Mouse (Mus musculus) limb, embryonic 12.5 days (tissue): ENCODE data around the gene Pknox1. TPM values are rescaled to one million over a fixed set of nuclear protein-coding genes. Genes with fewer than 3 reads are reported as not detected.
A peak's percentile ranks its signal among the peaks of the same experiment; 100 is the strongest.
"Not testable (repeated sequence)": the region's sequence is repeated elsewhere in the genome, so short reads cannot be mapped to it uniquely, and the experiment has no call there.

Source experiments
- ATAC-seq: fragments of 200-750 bp; cut with Nextera tagmentation; 2 replicates; pipeline ENCODE4 v1.8.0; 2017; ENCODE audit warnings: low read depth, moderate TSS enrichment; ENCODE audit not compliant: insufficient number of reproducible peaks, insufficient read depth, low FRiP score, low TSS enrichment
- H3K27ac ChIP-seq: fragments of 300-500 bp; sonication (generic); 2 replicates; pipeline ENCODE4 v1.5.1; 2016; ENCODE audit warnings: mild to moderate bottlenecking, moderate library complexity
- H3K27me3 ChIP-seq: fragments of 300-500 bp; sonication (generic); 2 replicates; pipeline ENCODE4 v1.6.1; 2016; ENCODE audit warnings: mild to moderate bottlenecking, moderate library complexity
- H3K36me3 ChIP-seq: fragments of 300-500 bp; sonication (generic); 2 replicates; pipeline ENCODE4 v1.6.1; 2016; ENCODE audit warnings: mild to moderate bottlenecking, moderate library complexity
- H3K4me1 ChIP-seq: fragments of 300-500 bp; sonication (generic); replicated peaks from 2 replicates; pipeline ENCODE4 v1.6.1; 2016
- H3K4me2 ChIP-seq: fragments of 300-500 bp; sonication (generic); 2 replicates; pipeline ENCODE4 v1.6.1; 2016; ENCODE audit warnings: mild to moderate bottlenecking, moderate library complexity
- H3K4me3 ChIP-seq: fragments of 300-500 bp; sonication (generic); replicated peaks from 2 replicates; pipeline ENCODE4 v1.5.1; 2016; ENCODE audit warnings: mild to moderate bottlenecking
- H3K9ac ChIP-seq: fragments of 300-500 bp; sonication (generic); replicated peaks from 2 replicates; pipeline ENCODE4 v1.6.1; 2016; ENCODE audit warnings: mild to moderate bottlenecking, moderate library complexity
- H3K9me3 ChIP-seq: fragments of 300-500 bp; sonication (generic); 2 replicates; pipeline ENCODE4 v1.6.1; 2016; ENCODE audit warnings: mild to moderate bottlenecking, moderate library complexity
- WGBS: fragments of 180-500 bp; shearing (Covaris S2); methylation state at CpG from one replicate; pipeline ENCODE4 v1.1.7; 2016; 5-methylcytosine and 5-hydroxymethylcytosine counted together
- polyA plus RNA-seq: library from polyadenylated mRNA; unstranded; fragments of >200 nt; fragmentation: Nextera tagmentation; extraction: Ambion mirVana; gene quantifications from 2 replicates; pipeline ENCODE4 v1.2.1, GENCODE M21; 2016

Gene Pknox1
- 35.4 and 39.3 TPM in 2 replicates for polyA plus RNA-seq

DNA sequence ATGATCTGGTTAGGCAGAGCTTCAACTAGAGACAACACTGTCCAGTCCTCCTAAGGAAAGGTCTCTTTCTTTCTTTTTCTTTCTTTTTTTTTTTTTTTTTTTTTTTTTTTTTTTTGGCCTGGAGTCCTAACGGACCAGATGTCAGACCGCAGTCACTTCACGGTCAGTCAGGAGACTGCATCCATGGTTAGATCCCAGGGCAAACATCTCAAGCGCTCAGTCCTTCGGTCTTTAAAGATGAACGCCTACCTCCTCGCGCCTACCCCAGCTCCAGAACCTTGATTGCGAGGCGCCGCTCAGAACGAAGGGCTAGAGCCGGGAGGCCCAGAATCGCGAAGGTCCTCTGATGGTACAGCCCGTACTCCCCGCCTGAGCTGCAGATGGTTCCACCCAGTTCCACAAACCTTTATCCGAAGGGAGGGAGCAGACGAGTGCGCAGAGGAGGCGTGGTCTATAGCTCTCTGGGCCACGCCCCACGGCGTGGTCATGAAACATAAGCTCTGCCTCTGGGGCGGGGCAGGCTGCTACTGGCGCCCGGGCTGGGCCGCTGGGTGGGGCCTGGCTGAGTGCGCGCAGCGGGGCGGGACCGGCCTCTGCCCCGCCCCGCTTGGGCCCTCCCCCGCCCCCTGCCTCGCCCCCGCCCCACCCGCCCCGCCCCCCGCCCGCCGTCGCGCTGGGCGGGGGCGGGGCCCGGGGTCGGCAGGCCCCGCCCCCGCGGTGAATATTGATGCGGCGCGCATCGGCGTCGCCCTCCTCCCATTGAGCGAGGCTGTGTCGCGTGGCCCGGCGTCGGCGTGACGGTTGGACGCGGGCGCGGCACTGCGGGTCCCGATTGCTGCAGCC lies at the start of gene Pknox1:
Pknox1 (plus strand) TSS at position 720 of the 843 bp plus-strand sequence.
- peaks cover 6% of the 10 kb centered on the region; the same call in 1 of the 2 replicates for H3K36me3 ChIP-seq
- H3K4me3 ChIP-seq, result peak within 1 kb of the TSS; percentile 78
- H3K27ac ChIP-seq, result peak within 1 kb of the TSS; percentile 96
- WGBS, result under 1% methylated on average over 42 of the region's 72 CpGs
- H3K9ac ChIP-seq, result peak within 1 kb of the TSS; percentile 85
- H3K27me3 ChIP-seq, result no peaks in the 10 kb centered on the region
- no peaks in the 10 kb centered on the region for H3K9me3 ChIP-seq
- peak; percentile 94 for ATAC-seq
- H3K4me1 ChIP-seq, result peaks cover 30% of the 10 kb centered on the region
- H3K4me2 ChIP-seq, result peak within 1 kb of the TSS; percentile 87

DNA sequence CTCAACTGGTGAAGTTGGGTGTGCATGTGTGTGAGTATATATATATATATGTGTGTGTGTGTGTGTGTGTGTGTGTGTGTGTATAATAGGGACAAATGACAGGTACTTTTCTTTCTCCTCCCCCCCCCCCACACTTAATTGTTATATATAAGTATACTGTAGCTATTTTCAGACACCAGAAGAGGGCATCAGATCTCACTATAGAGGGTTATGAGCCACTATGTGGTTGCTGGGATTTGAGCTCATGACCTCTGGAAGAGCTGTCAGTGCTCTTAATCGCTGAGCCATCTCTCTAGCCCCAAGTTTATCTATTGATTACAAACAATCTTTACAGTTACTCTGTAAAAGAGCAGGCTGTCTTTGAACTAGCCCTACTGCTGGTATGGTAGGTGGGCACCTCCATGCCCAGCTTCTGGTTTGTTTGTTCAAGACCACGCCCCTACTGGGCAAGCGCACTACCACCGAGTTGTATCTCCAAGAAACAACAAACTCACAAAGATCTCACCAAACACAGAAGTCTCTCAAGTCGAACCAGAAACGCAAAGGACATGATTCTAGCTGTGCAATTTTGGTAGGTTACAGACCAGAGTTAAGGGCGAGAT lies 45.1 kb upstream of the Pknox1 start:
- H3K4me2 ChIP-seq, result peak overlapping the region; percentile 79
- peak; percentile 24; the same call in 1 of the 2 replicates for ATAC-seq
- H3K27ac ChIP-seq, result peak overlapping the region; percentile 51; the same call in 1 of the 2 replicates
- peak overlapping the region; percentile 74 for H3K4me3 ChIP-seq
- 6% methylated on average over 7 of the region's 7 CpGs for WGBS
- no peaks in the 10 kb centered on the region for H3K9me3 ChIP-seq
- peak overlapping the region; percentile 8; the same call in 1 of the 2 replicates for H3K9ac ChIP-seq
- peaks cover 16% of the 10 kb centered on the region for H3K36me3 ChIP-seq
- peaks cover 12% of the 10 kb centered on the region for H3K4me1 ChIP-seq
- no peaks in the 10 kb centered on the region for H3K27me3 ChIP-seq

DNA sequence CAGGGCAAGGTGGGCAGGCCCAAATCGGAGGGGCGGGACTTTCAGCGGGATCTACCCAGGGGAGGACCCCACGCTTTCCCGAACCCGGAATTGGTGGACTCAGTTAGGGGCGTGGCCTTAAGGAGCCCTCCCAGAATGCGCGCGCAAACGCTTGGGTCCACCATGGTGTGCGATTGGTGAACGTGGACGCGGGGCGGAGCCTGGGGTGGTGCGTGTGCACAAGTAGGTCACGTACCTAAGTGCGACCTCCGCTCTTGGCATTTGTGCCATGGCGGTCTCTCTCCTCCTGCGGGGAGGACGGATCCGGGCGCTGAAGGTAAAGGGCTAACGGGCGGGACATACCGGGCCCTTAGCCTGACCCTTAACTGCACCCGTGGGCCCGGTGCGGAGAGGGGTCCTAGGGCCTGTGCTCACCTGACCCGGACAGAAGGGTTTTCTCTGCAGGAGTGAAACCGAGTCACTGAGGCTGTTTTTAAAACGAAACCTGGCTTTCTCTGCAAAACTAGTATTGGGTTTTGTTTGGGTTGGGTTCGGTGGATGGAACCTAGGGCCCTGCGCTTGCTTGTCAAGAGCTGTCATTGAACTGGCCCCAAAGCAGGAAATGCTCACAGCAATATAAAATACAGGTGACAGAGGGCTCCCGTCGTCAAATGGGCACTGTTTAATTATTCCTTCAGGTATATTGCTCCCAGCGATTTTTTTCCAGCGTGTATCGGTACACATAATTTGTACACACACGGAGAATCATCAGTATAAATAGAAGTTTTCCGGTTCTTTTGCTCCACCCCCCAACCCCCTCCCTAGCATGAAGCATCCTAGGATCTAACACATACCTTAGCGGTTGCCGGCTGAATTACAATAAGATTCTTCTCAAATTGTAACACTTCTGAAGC lies 44.3 kb upstream of the Pknox1 start, which contains the start of the genes Wdr4 and Ndufv3:
Wdr4 (minus strand) TSS at position 35 of the 893 bp plus-strand sequence.
Ndufv3 (plus strand) TSS at position 170 of the 893 bp plus-strand sequence.
- peak; percentile 96 for ATAC-seq
- peaks cover 23% of the 10 kb centered on the region for H3K36me3 ChIP-seq
- peaks cover 12% of the 10 kb centered on the region for H3K4me1 ChIP-seq
- peak within 1 kb of the TSS; percentile 59 for H3K27ac ChIP-seq
- H3K27me3 ChIP-seq, result no peaks in the 10 kb centered on the region
- peak within 1 kb of the TSS; percentile 74 for H3K4me3 ChIP-seq
- H3K9me3 ChIP-seq, result no peaks in the 10 kb centered on the region
- WGBS, result under 1% methylated on average over 45 of the region's 45 CpGs
- peak within 1 kb of the TSS; percentile 63 for H3K9ac ChIP-seq
- H3K4me2 ChIP-seq, result peak within 1 kb of the TSS; percentile 79

DNA sequence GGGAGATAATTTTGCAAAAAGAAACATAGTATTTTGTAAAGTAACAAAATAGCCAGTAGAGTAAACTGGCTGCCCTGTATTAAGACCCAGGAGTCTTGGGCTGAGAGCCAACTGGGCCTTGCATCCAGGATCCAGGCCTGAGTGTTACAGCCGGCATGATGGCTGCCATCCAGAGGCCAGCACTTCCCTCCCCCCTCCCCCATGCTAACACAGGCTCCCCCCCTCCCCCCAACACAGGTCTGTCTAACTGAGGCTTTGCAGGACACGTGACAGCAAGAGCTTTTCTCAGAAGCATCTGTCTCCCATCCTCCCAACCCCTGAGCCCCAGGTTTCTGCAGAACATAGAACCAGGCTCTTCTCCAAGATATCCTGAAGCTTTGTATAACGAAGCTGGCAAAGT lies 43.6 kb upstream of the Pknox1 start:
- no peaks in the 10 kb centered on the region for H3K27me3 ChIP-seq
- H3K9ac ChIP-seq, result no peak overlapping the region; the same call in 1 of the 2 replicates
- peak overlapping the region; percentile 74 for H3K4me3 ChIP-seq
- ATAC-seq, result no peak
- H3K36me3 ChIP-seq, result peaks cover 30% of the 10 kb centered on the region
- peak overlapping the region; percentile 79 for H3K4me2 ChIP-seq
- no peaks in the 10 kb centered on the region for H3K9me3 ChIP-seq
- WGBS, result 15% methylated on average over 3 of the region's 3 CpGs
- H3K27ac ChIP-seq, result no peak overlapping the region
- peaks cover 12% of the 10 kb centered on the region for H3K4me1 ChIP-seq

DNA sequence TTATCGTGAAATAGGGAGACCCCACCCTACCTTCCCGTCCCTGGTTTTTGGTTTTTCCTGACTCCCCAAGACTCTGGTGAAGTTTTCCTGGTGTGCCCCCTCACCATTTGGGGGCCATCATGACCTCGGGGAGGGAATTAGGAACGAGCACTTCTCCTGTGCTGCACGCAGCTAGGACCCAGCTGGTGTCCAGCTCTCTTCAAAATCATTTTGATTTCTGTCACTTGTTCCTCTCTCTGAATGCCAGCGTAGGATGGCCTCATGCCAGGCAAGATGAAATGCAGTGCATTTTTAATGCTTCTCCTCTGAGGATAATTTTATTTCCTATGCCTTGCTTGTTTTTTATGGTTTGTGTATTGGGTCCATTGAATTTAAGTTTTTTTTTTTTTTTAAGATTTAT lies 42.6 kb upstream of the Pknox1 start:
- H3K36me3 ChIP-seq, result peaks cover 36% of the 10 kb centered on the region
- H3K4me3 ChIP-seq, result no peak overlapping the region
- ATAC-seq, result no peak
- H3K4me2 ChIP-seq, result 0 out of 2 replicates have a peak overlapping the region, but pooled peaks have one; percentile 79
- H3K27ac ChIP-seq, result no peak overlapping the region
- WGBS, result 90% methylated on average over 6 of the region's 6 CpGs
- peaks cover 12% of the 10 kb centered on the region for H3K4me1 ChIP-seq
- H3K9ac ChIP-seq, result no peak overlapping the region
- no peaks in the 10 kb centered on the region for H3K9me3 ChIP-seq
- no peaks in the 10 kb centered on the region for H3K27me3 ChIP-seq

DNA sequence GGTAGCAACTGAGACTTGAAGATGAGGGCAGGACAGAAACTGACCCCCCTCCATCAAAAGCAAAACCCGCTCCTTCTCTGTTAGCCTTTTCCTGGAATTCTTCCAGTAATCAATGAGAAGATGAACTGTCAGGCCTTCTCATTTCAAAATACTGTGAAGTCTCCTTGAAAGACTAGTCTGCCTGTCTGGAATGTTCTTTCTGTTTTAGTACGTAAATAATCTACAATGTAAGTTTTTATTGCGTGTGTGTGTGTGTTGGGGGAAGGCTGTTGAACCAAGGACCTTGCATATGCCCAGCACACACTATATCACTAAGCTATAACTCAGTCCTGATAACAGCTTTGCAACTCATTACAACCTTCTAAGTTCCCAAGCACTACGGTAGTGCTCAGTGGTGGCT lies 39.4 kb upstream of the Pknox1 start:
- H3K9ac ChIP-seq, result no peak overlapping the region
- H3K27me3 ChIP-seq, result no peaks in the 10 kb centered on the region
- WGBS, result 95% methylated on average over 4 of the region's 4 CpGs
- no peaks in the 10 kb centered on the region for H3K9me3 ChIP-seq
- peaks cover 12% of the 10 kb centered on the region for H3K4me1 ChIP-seq
- no peak overlapping the region for H3K4me2 ChIP-seq
- ATAC-seq, result no peak
- no peak overlapping the region for H3K4me3 ChIP-seq
- H3K36me3 ChIP-seq, result peaks cover 68% of the 10 kb centered on the region
- H3K27ac ChIP-seq, result no peak overlapping the region

DNA sequence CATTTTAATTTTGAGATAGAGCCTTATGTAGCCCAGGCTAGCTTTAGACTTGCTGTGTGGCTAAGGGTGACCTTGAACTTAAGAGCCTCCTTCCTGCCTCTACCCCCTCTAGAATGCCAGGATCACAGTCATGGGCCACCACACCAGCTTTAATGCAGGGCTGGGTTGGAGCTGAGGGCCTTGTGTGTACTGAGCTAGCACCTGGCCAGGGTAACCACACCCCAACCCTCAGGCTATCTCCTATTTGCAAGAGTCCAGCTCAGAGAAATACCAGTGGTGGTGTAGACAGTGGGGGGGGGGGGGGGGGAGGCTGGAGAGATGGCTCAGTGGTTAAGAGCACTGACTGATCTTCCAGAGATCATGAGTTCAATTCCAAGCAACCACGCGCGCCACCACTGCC lies 38.7 kb upstream of the Pknox1 start:
- ATAC-seq, result no peak
- H3K27me3 ChIP-seq, result no peaks in the 10 kb centered on the region
- H3K9me3 ChIP-seq, result no peaks in the 10 kb centered on the region
- H3K9ac ChIP-seq, result no peak overlapping the region
- peaks cover 8% of the 10 kb centered on the region for H3K4me1 ChIP-seq
- H3K36me3 ChIP-seq, result peaks cover 72% of the 10 kb centered on the region
- 96% methylated on average over 3 of the region's 3 CpGs for WGBS
- H3K27ac ChIP-seq, result no peak overlapping the region
- no peak overlapping the region for H3K4me2 ChIP-seq
- H3K4me3 ChIP-seq, result no peak overlapping the region

DNA sequence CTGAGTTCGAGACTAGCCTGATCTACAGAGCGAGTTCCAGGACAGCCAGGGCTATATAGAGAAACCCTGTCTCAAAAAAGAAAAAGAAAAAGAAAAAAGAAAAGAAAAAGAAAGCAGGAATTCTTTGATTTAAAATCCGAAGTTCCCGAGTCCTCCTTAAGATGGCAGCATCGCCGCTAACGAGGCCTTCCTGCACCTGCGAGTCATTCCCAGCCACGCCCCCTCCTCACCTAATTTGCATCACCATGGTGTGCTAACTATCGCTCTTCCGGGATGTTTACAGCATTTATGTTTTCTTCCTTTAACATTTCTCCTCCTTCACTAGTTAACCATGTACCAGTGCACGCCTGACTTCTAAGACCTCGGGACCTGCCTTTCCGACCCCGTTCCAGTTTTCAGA lies 35.2 kb upstream of the Pknox1 start:
- WGBS, result 31% methylated on average over 15 of the region's 15 CpGs

DNA sequence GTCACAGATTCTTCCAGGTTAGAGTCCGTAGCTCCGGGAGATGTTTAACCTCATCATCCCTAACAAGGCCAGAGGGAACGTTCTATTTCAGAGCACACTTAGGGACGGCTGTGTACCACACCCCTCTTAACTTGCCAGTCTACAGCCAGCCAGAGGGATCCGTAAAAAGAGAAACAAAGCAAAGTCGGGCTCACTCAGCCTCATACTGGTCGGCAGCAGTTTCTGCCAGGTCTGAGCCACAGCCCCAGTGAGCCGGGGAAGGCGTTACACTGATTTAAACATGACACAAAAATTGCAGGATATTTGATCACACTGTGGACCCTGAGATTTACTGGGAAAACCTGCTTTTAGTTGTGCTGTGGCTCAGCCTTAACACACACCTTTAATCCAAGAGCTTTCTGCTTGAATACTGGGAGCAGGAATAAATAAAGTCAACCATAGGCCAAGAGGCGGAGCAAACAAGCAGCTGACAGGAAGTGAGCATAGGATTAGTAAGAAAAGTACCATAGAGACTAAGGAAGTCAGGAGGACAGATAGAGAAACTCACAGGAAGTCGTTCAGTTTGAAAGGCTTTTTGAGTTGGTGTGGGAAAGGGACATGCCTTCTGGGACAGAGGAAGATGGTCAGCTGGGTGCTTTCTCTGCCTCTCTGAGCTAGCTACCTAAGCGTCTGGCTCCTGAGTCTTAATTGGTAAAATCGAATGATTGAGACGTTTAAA lies 32.9 kb upstream of the Pknox1 start:
- H3K4me2 ChIP-seq, result no peak overlapping the region
- H3K36me3 ChIP-seq, result peaks cover 52% of the 10 kb centered on the region
- 89% methylated on average over 14 of the region's 14 CpGs for WGBS
- no peak overlapping the region for H3K27ac ChIP-seq
- no peak overlapping the region for H3K9ac ChIP-seq
- H3K27me3 ChIP-seq, result no peaks in the 10 kb centered on the region
- ATAC-seq, result no peak
- peaks cover 14% of the 10 kb centered on the region; the same call in 1 of the 2 replicates for H3K4me1 ChIP-seq
- no peaks in the 10 kb centered on the region for H3K9me3 ChIP-seq
- H3K4me3 ChIP-seq, result no peak overlapping the region

More for the DNA sequence above, 35.2 kb upstream of the Pknox1 start:
- no peaks in the 10 kb centered on the region for H3K4me1 ChIP-seq
- peaks cover 70% of the 10 kb centered on the region for H3K36me3 ChIP-seq
- no peak overlapping the region for H3K4me3 ChIP-seq
- H3K9me3 ChIP-seq, result no peaks in the 10 kb centered on the region
- no peaks in the 10 kb centered on the region for H3K27me3 ChIP-seq
- no peak for ATAC-seq
- H3K9ac ChIP-seq, result no peak overlapping the region
- H3K4me2 ChIP-seq, result no peak overlapping the region
- no peak overlapping the region for H3K27ac ChIP-seq

DNA sequence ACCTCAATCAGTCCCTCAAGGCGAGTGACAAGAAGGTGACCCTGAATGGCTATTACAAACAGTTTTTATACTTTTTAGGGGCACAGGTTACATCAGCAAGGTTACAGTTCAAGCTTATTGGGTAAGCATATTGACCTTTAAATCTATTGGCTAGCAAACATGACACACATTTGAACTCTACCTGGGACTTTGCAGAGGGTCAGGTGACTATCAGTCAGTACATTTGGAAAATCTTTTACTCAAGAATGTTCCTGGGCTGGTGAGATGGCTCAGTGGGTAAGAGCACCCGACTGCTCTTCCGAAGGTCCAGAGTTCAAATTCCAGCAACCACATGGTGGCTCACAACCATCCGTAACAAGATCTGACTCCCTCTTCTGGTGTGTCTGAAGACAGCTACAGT lies 32.2 kb upstream of the Pknox1 start:
- not testable (repeated sequence) for H3K9me3 ChIP-seq, H3K27ac ChIP-seq, ATAC-seq, H3K9ac ChIP-seq, H3K27me3 ChIP-seq, H3K4me3 ChIP-seq, H3K4me2 ChIP-seq
- Histone ChIP-seq H3K36me3 (peaks cover 45% of the 10 kb centered on the region), H3K4me1 (peaks cover 14% of the 10 kb centered on the region; the same call in 1 of the 2 replicates)
- WGBS, result 95% methylated on average over 4 of the region's 4 CpGs
